16 mouse cellular contexts compared by ENCODE assay signal in the genomic region with DNA sequence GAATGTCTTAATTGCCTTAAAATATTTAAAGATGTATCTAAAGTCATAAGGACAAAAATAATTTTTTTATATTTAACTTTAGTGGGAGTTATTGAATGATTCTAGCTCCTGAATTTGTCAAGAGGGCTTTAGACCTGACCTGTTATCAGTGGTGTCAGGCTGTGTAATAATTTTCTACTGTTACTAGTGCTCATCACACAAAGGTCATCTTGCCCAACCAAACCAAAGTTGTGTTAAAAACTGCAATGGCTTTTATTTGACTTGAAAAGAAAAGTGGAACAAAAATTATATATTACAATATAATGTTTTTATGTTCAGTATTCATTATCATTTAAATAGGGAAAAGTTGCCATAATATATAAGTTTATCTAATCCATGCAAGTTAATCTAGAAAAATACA.
DNase-seq lines count a peak whose midpoint lies in the region; TF ChIP-seq lines count a peak whose summit lies in the region.
"Had no signal": no experiment of that assay in that cellular context is flagged by ENCODE, and none has a peak within 500 bp of the region (broad histone marks: within the 10 kb centered on the region; RNA-seq: fewer than 3 reads in every experiment).

No protein-coding gene starts in this region.

- H3K4me1 ChIP-seq in liver, adult 2 months (ENCODE audit: control insufficient read depth, insufficient read depth, low read length): no peaks in the 10 kb centered on the region

- no peak for TF ChIP-seq POLR2A in liver, adult 2 months (IDR thresholded peaks at IDR 0.05; ENCODE audit: extremely low read depth, insufficient read depth, low read length)

- H3K4me3 ChIP-seq in liver, adult 2 months (ENCODE audit: insufficient read depth, low read depth, low read length): no peak overlapping the region

- no peak for TF ChIP-seq CTCF in liver, adult 2 months (IDR thresholded peaks at IDR 0.05; ENCODE audit: low read depth, low read length)

- no peaks in the 10 kb centered on the region for H3K79me2 ChIP-seq in liver, adult 2 months (ENCODE audit: control insufficient read depth, insufficient read depth, low read length)

- H3K36me3 ChIP-seq in liver, adult 2 months (ENCODE audit: control insufficient read depth, insufficient read depth, low read length): no peaks in the 10 kb centered on the region
- H3K36me3 ChIP-seq: G1E had no signal

- H3K9ac ChIP-seq in liver, adult 2 months (ENCODE audit: low read depth, low read length): no peak overlapping the region

- peak; percentile 72 for DNase-seq in liver, adult 2 months (ENCODE audit: extremely low read depth, low read depth, low spot score)
- no peak for DNase-seq in liver
- DNase-seq: adrenal gland, adult 2 months; adrenal gland, adult 8-10 months; adrenal gland, postnatal 10 days; adrenal gland, postnatal 14 days; adrenal gland, postnatal 25 days; adrenal gland, postnatal 36 days; B cell, adult 2 months; cerebellum, adult 11 months; cerebellum, adult 11-12 months; cerebellum, adult 18-20 months; cerebellum, adult 2 months had no signal

- H3K27me3 ChIP-seq in liver, adult 2 months (ENCODE audit: control insufficient read depth, insufficient read depth, low read length): no peaks in the 10 kb centered on the region
- H3K27me3 ChIP-seq: CH12.LX, Patski had no signal

- H3K27ac ChIP-seq in liver, adult 2 months (replicated peaks; ENCODE audit: insufficient read depth, low read depth, low read length): no peak overlapping the region
